Mouse (Mus musculus) bone marrow macrophage, adult 2 months (primary cell): ENCODE results near the gene Kif5a. TPM values are rescaled to one million over a fixed set of nuclear protein-coding genes. Genes with fewer than 3 reads are reported as not detected.
"Not testable (repeated sequence)": the region's sequence is repeated elsewhere in the genome, so short reads cannot be mapped to it uniquely, and the experiment has no call there.

ENCODE experiments used
- H3K27ac ChIP-seq: 2 replicates; pipeline ENCODE4 v1.5.1; 2012; ENCODE audit warnings: low read depth, low read length; ENCODE audit not compliant: insufficient read depth
- H3K4me1 ChIP-seq: 2 replicates; pipeline ENCODE4 v1.6.1; 2012; ENCODE audit warnings: low read length; ENCODE audit not compliant: control insufficient read depth, insufficient read depth
- H3K4me3 ChIP-seq: 2 replicates; pipeline ENCODE4 v1.5.1; 2012; ENCODE audit warnings: mild to moderate bottlenecking, low read length, moderate library complexity; ENCODE audit not compliant: insufficient read depth
- CTCF ChIP-seq: IDR thresholded peaks from 2 replicates; pipeline ENCODE4 v1.5.1; 2012; ENCODE audit warnings: low read depth, mild to moderate bottlenecking, low read length, moderate library complexity
- POLR2A ChIP-seq: IDR thresholded peaks from 2 replicates; pipeline ENCODE4 v1.6.1; 2012; ENCODE audit warnings: mild to moderate bottlenecking, low read depth, low read length, borderline replicate concordance
- polyA plus RNA-seq: library from polyadenylated mRNA; stranded (reverse); fragments of >200 nt; gene quantifications from 2 replicates; pipeline ENCODE4 v1.2.4, GENCODE M21; 2012; ENCODE audit not compliant: missing spikeins, insufficient read depth, insufficient read length

The Kif5a gene
- polyA plus RNA-seq = 2.3 and 2.5 TPM in 2 replicates

GRCm38 (mm10) chr10:127262548-127263398, at the start of gene Kif5a:
Kif5a (minus strand) TSS chr10:127263348.
- Histone ChIP-seq H3K27ac (no peak within 1 kb of the TSS), H3K4me3 (peak within 1 kb of the TSS; percentile 57)
- TF ChIP-seq POLR2A (no peak), CTCF (no peak)

GRCm38 (mm10) chr10:127312858-127313257, 49.7 kb upstream of the Kif5a start:
- Histone ChIP-seq H3K27ac (peak overlapping the region; percentile 88), H3K4me1 (peaks cover 26% of the 10 kb centered on the region), H3K4me3 (peak overlapping the region; percentile 85; the same call in 1 of the 2 replicates)
- no peak for TF ChIP-seq POLR2A

More at GRCm38 (mm10) chr10:127262548-127263398, at the start of gene Kif5a:
- peaks cover 13% of the 10 kb centered on the region for H3K4me1 ChIP-seq

GRCm38 (mm10) chr10:127312356-127312676, 49.2 kb upstream of the Kif5a start:
- TF ChIP-seq POLR2A (no peak), CTCF (peak; percentile 53; the same call in 1 of the 2 replicates)

GRCm38 (mm10) chr10:127311476-127312355, 48.6 kb upstream of the Kif5a start, which contains the start of gene Mars:
Mars (minus strand) TSS chr10:127311786.
- no peak for TF ChIP-seq CTCF
- TF ChIP-seq POLR2A = no peak
- Histone ChIP-seq H3K4me3 (peak within 1 kb of the TSS; percentile 85), H3K27ac (peak within 1 kb of the TSS; percentile 88)

More at GRCm38 (mm10) chr10:127312356-127312676, 49.2 kb upstream of the Kif5a start:
- peaks cover 21% of the 10 kb centered on the region for H3K4me1 ChIP-seq
- peak overlapping the region; percentile 88 for H3K27ac ChIP-seq
- peak overlapping the region; percentile 85 for H3K4me3 ChIP-seq

GRCm38 (mm10) chr10:127310523-127311475, 47.7 kb upstream of the Kif5a start:
- H3K4me1 ChIP-seq = peaks cover 20% of the 10 kb centered on the region
- TF ChIP-seq POLR2A = no peak
- no peak for TF ChIP-seq CTCF
- H3K27ac ChIP-seq = peak overlapping the region; percentile 60
- peak overlapping the region; percentile 85 for H3K4me3 ChIP-seq

More at GRCm38 (mm10) chr10:127311476-127312355, 48.6 kb upstream of the Kif5a start, which contains the start of gene Mars:
- peaks cover 20% of the 10 kb centered on the region for H3K4me1 ChIP-seq

- peaks cover 20% of the 10 kb centered on the region for H3K4me1 ChIP-seq
- not testable (repeated sequence) for H3K4me3 ChIP-seq
Measured at GRCm38 (mm10) chr10:127309167-127309566, 46.0 kb upstream of the Kif5a start.

GRCm38 (mm10) chr10:127303136-127303535, 40.0 kb upstream of the Kif5a start:
- TF ChIP-seq CTCF (no peak), POLR2A (no peak)
- H3K27ac ChIP-seq = no peak overlapping the region

More at GRCm38 (mm10) chr10:127309167-127309566, 46.0 kb upstream of the Kif5a start:
- not testable (repeated sequence) for H3K27ac ChIP-seq

GRCm38 (mm10) chr10:127300361-127300760, 37.2 kb upstream of the Kif5a start:
- Histone ChIP-seq H3K4me3 (no peak overlapping the region), H3K27ac (no peak overlapping the region), H3K4me1 (no peaks in the 10 kb centered on the region)
- no peak for TF ChIP-seq CTCF
- no peak for TF ChIP-seq POLR2A

More at GRCm38 (mm10) chr10:127303136-127303535, 40.0 kb upstream of the Kif5a start:
- H3K4me1 ChIP-seq = no peaks in the 10 kb centered on the region
- H3K4me3 ChIP-seq = no peak overlapping the region
